Mouse (Mus musculus) G1E (cell line): ENCODE data around the gene Tmprss11f.

Experiments used
- CTCF ChIP-seq: IDR thresholded peaks from 2 replicates; pipeline ENCODE4 v1.5.1; 2012; ENCODE audit warnings: low read depth, low read length, inconsistent platforms, mixed read lengths
- GATA1 ChIP-seq: IDR thresholded peaks from 2 replicates; pipeline ENCODE4 v1.6.1; 2012; ENCODE audit warnings: borderline replicate concordance, low read length, inconsistent platforms, mixed read lengths
- GATA2 ChIP-seq: IDR thresholded peaks from 2 replicates; pipeline ENCODE4 v1.6.1; 2012; ENCODE audit warnings: low read depth, low read length, inconsistent platforms, borderline replicate concordance
- POLR2AphosphoS5 ChIP-seq: IDR thresholded peaks from 2 replicates; pipeline ENCODE4 v1.6.1; 2012; ENCODE audit warnings: low read depth, low read length, inconsistent platforms; ENCODE audit not compliant: insufficient replicate concordance
- TAL1 ChIP-seq: conservative IDR thresholded peaks from 2 replicates; pipeline ENCODE4 v1.6.1; 2012; ENCODE audit warnings: low read depth, low read length, inconsistent platforms, mixed read lengths

DNA sequence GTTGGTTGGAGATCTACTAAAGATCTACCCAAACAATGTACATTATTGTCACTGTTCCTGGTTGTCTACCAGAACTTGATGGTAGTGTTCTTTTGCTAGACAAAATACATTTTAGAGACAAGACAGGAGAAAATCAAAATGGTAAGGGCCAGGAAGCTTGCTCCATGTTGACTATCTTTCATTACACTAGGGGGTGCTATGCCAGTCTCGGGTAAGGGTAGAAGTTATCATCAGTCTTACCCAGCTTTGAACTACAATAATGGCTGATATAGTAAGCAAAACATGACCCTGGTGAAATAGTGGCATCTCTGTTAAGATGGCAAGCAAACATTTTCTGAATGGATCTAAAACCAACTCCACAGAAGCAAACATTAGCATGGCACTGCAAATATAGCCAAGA lies 10.4 kb downstream of the Tmprss11f start:
- TF ChIP-seq CTCF: no peak
- TF ChIP-seq GATA1: no peak
- no peak for TF ChIP-seq TAL1
- no peak for TF ChIP-seq POLR2AphosphoS5
- no peak for TF ChIP-seq GATA2
